Mouse (Mus musculus) heart, embryonic 14.5 days (tissue): ENCODE results near the gene Polr3gl. TPM values are rescaled to one million over a fixed set of nuclear protein-coding genes. Genes with fewer than 3 reads are reported as not detected.

Experiments
- ATAC-seq: fragments of 200-750 bp; cut with Nextera tagmentation; 2 replicates; pipeline ENCODE4 v1.8.0; 2017; ENCODE audit warnings: low read depth, moderate TSS enrichment; ENCODE audit not compliant: insufficient number of reproducible peaks, insufficient read depth, low FRiP score
- H3K27ac ChIP-seq, 2 experiments: fragments of 200-500 bp in 1 of 2; fragments of 300-500 bp in 1 of 2; sonication (generic) in 1 of 2; replicated peaks in 1 of 2; 2 replicates each; pipeline ENCODE4 v1.5.1; 2012 to 2014; ENCODE audit warnings: low read depth in 2 of 2, low read length in 2 of 2, control low read depth in 1 of 2, mild to moderate bottlenecking in 1 of 2, mixed read lengths in 1 of 2; ENCODE audit not compliant: control insufficient read depth in 1 of 2, insufficient read depth in 1 of 2
- H3K27me3 ChIP-seq: fragments of 300-500 bp; sonication (generic); 2 replicates; pipeline ENCODE4 v1.6.1; 2014; ENCODE audit warnings: mild to moderate bottlenecking, low read length, control low read depth; ENCODE audit not compliant: control insufficient read depth, insufficient read depth
- H3K36me3 ChIP-seq: fragments of 300-500 bp; sonication (generic); 2 replicates; pipeline ENCODE4 v1.6.1; 2014; ENCODE audit warnings: mild to moderate bottlenecking, control low read depth, low read length, mixed read lengths; ENCODE audit not compliant: control insufficient read depth, insufficient read depth
- H3K4me1 ChIP-seq, 2 experiments: fragments of 200-500 bp in 1 of 2; fragments of 300-500 bp in 1 of 2; sonication (generic) in 1 of 2; 2 replicates each; pipeline ENCODE4 v1.6.1; 2012 to 2014; ENCODE audit warnings: low read length in 2 of 2, control low read depth in 1 of 2, mixed read lengths in 1 of 2; ENCODE audit not compliant: control insufficient read depth in 2 of 2, insufficient read depth in 2 of 2
- H3K4me2 ChIP-seq: fragments of 300-500 bp; sonication (generic); 2 replicates; pipeline ENCODE4 v1.6.1; 2014; ENCODE audit warnings: mild to moderate bottlenecking, low read length
- H3K4me3 ChIP-seq, 2 experiments: fragments of 200-500 bp in 1 of 2; fragments of 300-500 bp in 1 of 2; sonication (generic) in 1 of 2; 2 replicates each; pipeline ENCODE4 v1.5.1; 2012 to 2014; ENCODE audit warnings: low read length in 2 of 2, mild to moderate bottlenecking in 2 of 2, control low read depth in 1 of 2, low read depth in 1 of 2, moderate library complexity in 1 of 2; ENCODE audit not compliant: control insufficient read depth in 1 of 2, insufficient read depth in 1 of 2
- H3K9ac ChIP-seq: fragments of 300-500 bp; sonication (generic); 2 replicates; pipeline ENCODE4 v1.6.1; 2014; ENCODE audit warnings: mild to moderate bottlenecking, low read length
- H3K9me3 ChIP-seq: fragments of 300-500 bp; sonication (generic); 2 replicates; pipeline ENCODE4 v1.6.1; 2016; ENCODE audit warnings: low read length, control low read depth; ENCODE audit not compliant: control insufficient read depth
- WGBS: fragments of 180-500 bp; shearing (Covaris S2); extraction: QIAGEN DNeasy Blood & Tissue Kit; methylation state at CpG from one replicate; pipeline ENCODE4 v1.1.7; 2014; 5-methylcytosine and 5-hydroxymethylcytosine counted together
- polyA plus RNA-seq: library from polyadenylated mRNA; unstranded; fragments of >200 nt; fragmentation: Nextera tagmentation; extraction: Ambion mirVana; gene quantifications from 2 replicates; pipeline ENCODE4 v1.2.1, GENCODE M21; 2014

Polr3gl gene
- polyA plus RNA-seq, 1 experiment from 2014 or later: 28.7 TPM

DNA sequence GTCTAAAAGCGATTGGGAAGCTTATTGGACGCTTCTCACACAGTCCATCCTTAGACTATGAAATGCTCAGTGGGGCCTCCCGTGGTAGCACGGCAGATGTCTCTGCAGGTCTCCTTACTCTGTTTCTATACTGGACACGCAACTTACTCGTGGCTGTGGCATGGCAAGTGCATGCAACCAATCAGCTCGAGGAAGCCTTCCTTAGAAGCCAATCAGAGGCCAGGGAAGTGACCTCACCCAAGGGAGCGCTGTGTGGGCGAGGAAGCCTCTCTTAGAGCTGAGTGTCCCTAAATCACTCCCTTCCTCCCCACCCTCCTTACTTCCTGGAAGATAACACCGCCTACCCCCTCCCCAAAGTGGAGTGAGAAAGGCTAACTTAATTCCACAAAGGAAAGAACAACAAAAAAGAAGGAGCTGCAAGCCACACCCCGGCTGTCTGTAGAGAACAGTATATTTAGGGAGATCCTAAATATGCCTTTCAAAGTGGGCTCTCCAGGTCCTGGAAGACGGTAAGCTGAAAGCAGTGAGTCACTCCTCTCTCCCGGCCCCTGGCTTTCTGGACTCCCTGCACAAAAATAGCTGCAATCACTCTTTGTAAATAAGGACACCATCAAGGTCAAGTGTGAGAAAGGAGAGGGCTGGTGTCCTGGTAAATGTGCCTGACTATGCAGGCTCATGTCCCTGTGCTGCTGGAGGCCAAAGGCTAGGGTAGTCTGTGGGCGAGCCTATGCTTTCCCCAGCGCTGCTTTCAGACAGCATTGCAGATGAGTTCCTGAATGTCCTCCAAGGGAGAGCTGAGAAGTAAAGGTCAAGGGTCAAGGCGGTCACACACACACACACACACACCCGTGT is 17.1 kb downstream of the Polr3gl start, which contains the start of gene Gm16253:
Gene Gm16253, plus strand, starts transcription at position 295 of the 852 bp plus-strand sequence.
- Histone ChIP-seq H3K4me1 (peaks cover 38 to 69% of the 10 kb centered on the region in 2 experiments), H3K36me3 (no peaks in the 10 kb centered on the region), H3K9ac (peak within 1 kb of the TSS; percentile 65), H3K4me3 (peak within 1 kb of the TSS; percentile 28 to 33), H3K27ac (peak within 1 kb of the TSS; percentile 100), H3K27me3 (no peaks in the 10 kb centered on the region), H3K4me2 (peak within 1 kb of the TSS; percentile 61), H3K9me3 (no peaks in the 10 kb centered on the region)
- ATAC-seq: peak; percentile 92
- WGBS: 7% methylated on average over 17 of the region's 17 CpGs

DNA sequence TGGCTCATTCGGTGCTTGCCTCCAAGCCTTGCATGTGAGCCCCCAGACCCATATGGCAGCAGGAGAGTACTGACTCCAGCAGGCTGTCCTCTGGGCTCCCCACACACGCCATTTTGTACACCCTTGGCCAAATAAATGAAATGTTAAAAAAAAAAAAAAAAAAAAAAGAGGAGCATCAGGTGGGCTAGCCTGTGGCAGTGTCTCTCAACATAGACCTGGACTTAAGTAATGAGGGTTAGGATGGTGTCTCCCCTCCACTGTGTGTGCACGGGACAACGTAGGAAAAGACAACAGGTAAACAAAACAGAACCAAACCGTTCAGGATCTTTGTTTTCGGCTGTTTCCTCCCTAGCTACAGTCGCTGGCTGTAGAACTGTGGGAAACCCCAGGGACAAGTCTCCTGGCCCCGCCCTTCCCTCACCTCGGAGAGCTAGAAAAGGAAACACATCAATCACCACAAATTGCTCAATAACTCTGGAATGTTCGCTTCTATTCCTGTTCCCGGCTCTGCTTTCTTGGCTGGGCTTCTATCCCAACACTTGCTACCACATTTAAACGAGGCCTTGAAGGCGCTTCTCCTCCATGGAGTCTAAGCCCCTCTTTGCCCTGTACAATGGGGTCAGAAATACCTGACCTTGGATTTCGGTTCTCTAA is 17.8 kb downstream of the Polr3gl start:
- Histone ChIP-seq H3K9ac (peak overlapping the region; percentile 65), H3K36me3 (no peaks in the 10 kb centered on the region), H3K27ac (peak overlapping the region; percentile 100), H3K27me3 (no peaks in the 10 kb centered on the region), H3K4me3 (peak overlapping the region; percentile 28 to 33), H3K4me1 (peaks cover 44 to 76% of the 10 kb centered on the region in 2 experiments), H3K4me2 (peak overlapping the region; percentile 61), H3K9me3 (no peaks in the 10 kb centered on the region)
- 27% methylated on average over 14 of the region's 14 CpGs for WGBS
- ATAC-seq: peak; percentile 26

DNA sequence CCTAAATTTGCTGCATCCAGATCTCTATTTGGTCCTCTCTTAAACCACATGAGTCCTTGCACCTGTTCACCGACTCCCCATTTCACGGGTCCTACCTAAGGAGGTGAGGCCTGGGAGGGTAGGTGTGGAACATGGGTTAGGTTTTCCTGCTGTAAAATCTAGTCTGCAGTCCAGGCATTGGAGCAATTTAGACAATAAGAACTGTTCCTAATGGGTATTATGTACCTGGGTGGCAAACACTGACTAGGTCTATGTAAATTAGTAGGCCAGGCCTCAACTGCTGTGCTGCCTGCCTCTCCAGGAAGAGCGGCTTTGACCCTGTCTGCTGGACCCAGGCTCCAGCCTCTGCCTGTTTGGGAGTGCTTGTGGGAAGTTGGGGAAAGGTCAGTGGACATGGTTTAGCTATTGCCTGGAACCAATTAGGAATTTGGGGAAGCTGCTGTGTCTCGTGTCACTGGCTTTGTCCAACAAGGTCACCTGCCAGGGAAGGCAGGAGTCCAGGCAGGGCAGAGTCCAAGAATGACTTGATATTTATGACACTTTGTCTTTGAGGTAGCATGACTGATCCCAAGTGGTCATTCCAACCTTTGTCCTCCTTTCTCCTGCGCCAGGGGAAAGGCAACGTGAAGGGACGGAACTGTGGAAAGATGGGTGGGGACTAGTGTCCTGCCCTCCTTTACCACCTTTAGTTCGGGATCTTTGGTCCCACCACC is 18.6 kb downstream of the Polr3gl start:
- Histone ChIP-seq H3K36me3 (no peaks in the 10 kb centered on the region), H3K4me2 (peak overlapping the region; percentile 61), H3K27me3 (no peaks in the 10 kb centered on the region), H3K9ac (peak overlapping the region; percentile 65; the same call in 1 of the 2 replicates), H3K9me3 (no peaks in the 10 kb centered on the region), H3K4me1 (peaks cover 45 to 77% of the 10 kb centered on the region in 2 experiments), H3K4me3 (no peak overlapping the region), H3K27ac (peak overlapping the region; percentile 100)
- no peak for ATAC-seq
- WGBS: 80% methylated on average over 8 of the region's 8 CpGs

DNA sequence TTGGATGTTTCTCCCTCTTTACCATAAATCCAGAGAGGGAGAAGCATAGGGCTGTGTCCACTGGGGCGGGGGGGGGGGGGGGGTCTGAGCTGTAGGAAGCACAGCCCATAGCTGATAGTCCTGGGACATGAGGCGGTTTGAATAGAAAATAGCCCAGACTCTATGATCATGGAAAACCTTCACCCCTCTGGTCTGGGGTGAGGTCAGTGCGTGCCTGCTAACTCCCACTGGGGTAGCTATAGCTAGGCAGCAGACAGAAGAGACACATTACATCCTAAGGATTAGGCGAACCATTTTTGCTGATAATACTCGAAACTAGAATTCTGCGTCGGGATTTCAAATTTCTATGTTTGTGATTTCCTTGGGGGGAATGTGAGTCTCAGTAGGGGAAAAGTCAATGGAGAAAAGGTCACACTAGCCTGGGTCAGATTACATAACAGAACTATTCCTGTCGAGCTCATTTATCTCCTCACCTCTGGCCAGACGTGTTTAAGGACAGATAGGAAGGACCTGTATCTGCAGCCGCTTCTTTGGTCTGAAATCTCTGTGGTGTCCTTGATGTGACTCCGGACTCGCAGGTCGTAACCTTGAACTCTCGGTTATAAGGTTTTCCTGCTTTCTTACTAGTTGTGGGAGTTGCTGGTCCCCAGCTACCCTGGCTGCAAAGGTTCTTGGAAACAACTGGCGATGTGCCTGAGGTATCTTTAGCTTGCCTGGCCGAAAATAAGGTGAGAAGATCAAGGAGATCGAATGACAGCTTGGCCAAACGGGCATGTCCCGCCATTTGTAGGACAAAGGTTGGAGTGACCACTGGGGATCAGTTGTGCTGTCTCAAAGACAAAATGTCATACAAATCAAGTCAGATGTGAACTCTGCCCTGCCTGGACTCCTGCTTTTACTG is 20.1 kb downstream of the Polr3gl start:
- H3K27ac ChIP-seq: peak overlapping the region in 1 of 2 experiments; percentile 47; a peak in 1 of 4 replicates
- no peaks in the 10 kb centered on the region for H3K9me3 ChIP-seq
- H3K27me3 ChIP-seq: no peaks in the 10 kb centered on the region
- WGBS: 41% methylated on average over 18 of the region's 19 CpGs
- ATAC-seq: no peak
- no peak overlapping the region for H3K4me3 ChIP-seq
- H3K9ac ChIP-seq: no peak overlapping the region
- H3K4me2 ChIP-seq: no peak overlapping the region
- peaks cover 48 to 78% of the 10 kb centered on the region in 2 experiments for H3K4me1 ChIP-seq
- no peaks in the 10 kb centered on the region for H3K36me3 ChIP-seq

DNA sequence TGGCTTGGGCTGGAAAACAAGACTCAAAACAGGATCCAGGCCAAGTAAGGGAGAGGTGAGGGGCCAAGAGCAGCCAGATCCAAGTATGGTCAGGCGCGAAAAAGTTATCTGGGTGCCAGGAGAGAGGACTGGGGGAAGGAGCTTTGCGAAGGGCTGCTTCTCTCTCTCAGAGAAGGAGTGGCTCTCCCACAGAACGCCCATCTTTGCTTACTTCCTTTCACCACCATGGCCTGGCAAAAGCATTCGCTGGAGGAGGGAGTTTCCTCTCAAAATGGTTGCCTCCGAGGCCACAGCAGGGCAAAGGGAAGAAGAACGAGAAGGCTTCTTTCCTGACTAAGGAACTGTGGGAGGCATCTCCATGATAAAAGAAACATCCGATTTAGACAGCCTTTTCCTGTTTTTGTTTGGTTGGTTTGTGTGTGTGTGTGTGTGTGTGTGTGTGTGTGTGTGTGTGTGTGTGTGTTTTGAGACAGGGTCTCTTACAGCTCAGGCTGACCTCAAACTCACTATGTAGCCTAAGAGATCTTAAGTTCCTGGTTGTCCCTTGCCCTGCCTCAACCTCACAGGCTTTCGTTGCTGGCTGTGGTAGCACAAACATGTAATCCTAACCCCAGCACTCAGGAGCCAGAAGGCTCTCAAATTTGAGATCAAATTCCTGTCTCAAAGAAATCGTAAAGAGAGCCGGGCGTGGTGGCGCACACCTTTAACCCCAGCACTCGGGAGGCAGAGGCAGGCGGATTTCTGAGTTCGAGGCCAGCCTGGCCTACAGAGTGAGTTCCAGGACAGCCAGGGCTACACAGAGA is 21.9 kb downstream of the Polr3gl start:
- 61% methylated on average over 16 of the region's 16 CpGs for WGBS
- H3K36me3 ChIP-seq: no peaks in the 10 kb centered on the region
- no peak overlapping the region for H3K4me2 ChIP-seq
- no peaks in the 10 kb centered on the region for H3K27me3 ChIP-seq
- H3K4me3 ChIP-seq: no peak overlapping the region
- H3K27ac ChIP-seq: peak overlapping the region; percentile 61 to 68
- ATAC-seq: no peak
- no peak overlapping the region; the same call in 1 of the 2 replicates for H3K9ac ChIP-seq
- peaks cover 40 to 64% of the 10 kb centered on the region in 2 experiments for H3K4me1 ChIP-seq
- H3K9me3 ChIP-seq: no peaks in the 10 kb centered on the region

GRCm38 (mm10) chr3:96571336-96571735 is 22.6 kb downstream of the Polr3gl start:
- H3K4me3 ChIP-seq: no peak overlapping the region
- H3K27me3 ChIP-seq: no peaks in the 10 kb centered on the region
- no peak overlapping the region for H3K4me2 ChIP-seq
- no peak overlapping the region for H3K9ac ChIP-seq
- H3K9me3 ChIP-seq: no peaks in the 10 kb centered on the region
- ATAC-seq: no peak
- WGBS: 77% methylated on average over 2 of the region's 2 CpGs
- peaks cover 36 to 63% of the 10 kb centered on the region in 2 experiments for H3K4me1 ChIP-seq
- H3K27ac ChIP-seq: peak overlapping the region in 1 of 2 experiments; percentile 68; a peak in 3 of 4 replicates
- H3K36me3 ChIP-seq: no peaks in the 10 kb centered on the region
